Mouse (Mus musculus) erythroblast, embryonic 14.5 days (primary cell): Measurements from ENCODE around the gene Gm47985.

ENCODE experiments used
- GATA1 ChIP-seq: IDR thresholded peaks from 2 replicates; pipeline ENCODE4 v1.6.1; 2012; ENCODE audit warnings: low read length, inconsistent platforms, mixed read lengths
- TAL1 ChIP-seq: IDR thresholded peaks from 3 replicates; pipeline ENCODE4 v1.6.1; 2012; ENCODE audit warnings: low read length, inconsistent platforms, mixed read lengths

GRCm38 (mm10) chr1:151216417-151216816 is 34.1 kb downstream of the Gm47985 start:
- no peak for TF ChIP-seq GATA1
- no peak for TF ChIP-seq TAL1
